Mouse (Mus musculus) layer of hippocampus, postnatal 36 days (tissue): ENCODE measurements around the gene Gm26741. TPM values are rescaled to one million over a fixed set of nuclear protein-coding genes. Genes with fewer than 3 reads are reported as not detected.

Source experiments
- DNase-seq, 2 experiments: peaks; one replicate each; pipeline ENCODE4 v3.0.0; 2022
- total RNA-seq, 2 experiments: library from RNA; stranded (reverse); gene quantifications; 2 replicates each; pipeline ENCODE4 v1.2.3; 2021

The Gm26741 gene
- total RNA-seq, 2 experiments from 2014 or later, result not detected

- no peak for DNase-seq
Observed at GRCm38 (mm10) chr10:52389438-52389837, 30.9 kb downstream of the Gm26741 start.

DNA sequence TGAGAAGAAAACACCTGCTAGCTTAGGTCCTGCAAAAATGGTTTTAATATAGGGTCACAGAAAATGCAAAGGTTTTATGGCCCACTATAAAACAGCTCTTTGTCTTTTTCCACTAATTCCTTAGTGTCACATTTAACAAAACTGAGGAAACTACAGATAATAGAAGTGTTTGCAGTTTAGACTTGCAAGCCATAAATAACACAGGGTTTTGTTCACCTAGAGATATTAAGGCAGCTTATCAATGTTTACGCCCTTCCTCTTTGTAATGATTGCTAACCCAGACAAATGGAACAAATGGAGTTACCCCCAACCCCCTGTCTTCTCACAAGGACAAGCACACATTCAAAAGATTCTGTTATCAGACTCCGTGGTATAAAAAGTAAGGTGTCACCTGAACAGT lies 32.6 kb downstream of the Gm26741 start:
- DNase-seq, result no peak

DNA sequence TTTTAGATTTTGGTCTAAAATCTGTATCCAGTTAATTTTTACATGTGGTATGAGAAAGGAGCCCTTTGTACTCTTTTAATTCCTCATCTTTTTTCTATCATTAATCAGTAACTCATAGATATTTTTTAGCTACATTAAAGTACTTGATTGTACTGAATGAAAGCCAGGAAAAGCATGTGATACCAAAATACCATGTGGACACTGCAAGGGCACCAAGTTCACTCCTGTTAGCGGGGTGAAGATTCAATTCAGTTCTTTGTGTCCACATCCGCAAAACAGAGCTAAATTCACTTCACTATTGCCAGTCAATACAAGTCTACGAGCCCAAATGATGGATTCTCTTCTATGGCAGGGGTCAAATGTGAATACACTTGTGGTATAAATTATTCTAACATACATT lies 38.1 kb downstream of the Gm26741 start:
- DNase-seq, result no peak

DNA sequence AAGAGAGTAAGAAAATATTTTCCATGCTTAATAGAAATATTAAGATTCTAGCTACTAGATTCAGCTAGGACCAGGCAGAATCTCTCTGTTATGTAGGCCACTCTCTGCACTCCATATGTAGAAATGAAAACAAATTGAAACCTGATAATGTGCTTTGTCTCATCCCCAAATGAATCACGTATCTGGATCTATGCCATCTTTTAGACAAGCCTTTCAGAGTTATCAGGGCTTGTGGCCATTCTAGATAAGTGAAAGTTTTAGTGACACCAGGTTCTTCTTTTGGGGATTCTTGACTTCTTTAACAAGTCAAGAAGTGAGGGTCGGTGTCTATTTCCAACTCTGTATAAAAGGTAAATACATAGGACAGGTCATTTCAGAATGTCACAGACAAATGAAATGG lies 40.1 kb downstream of the Gm26741 start:
- no peak for DNase-seq

- no peak for DNase-seq
Observed at GRCm38 (mm10) chr10:52399722-52400121, 41.2 kb downstream of the Gm26741 start.

DNA sequence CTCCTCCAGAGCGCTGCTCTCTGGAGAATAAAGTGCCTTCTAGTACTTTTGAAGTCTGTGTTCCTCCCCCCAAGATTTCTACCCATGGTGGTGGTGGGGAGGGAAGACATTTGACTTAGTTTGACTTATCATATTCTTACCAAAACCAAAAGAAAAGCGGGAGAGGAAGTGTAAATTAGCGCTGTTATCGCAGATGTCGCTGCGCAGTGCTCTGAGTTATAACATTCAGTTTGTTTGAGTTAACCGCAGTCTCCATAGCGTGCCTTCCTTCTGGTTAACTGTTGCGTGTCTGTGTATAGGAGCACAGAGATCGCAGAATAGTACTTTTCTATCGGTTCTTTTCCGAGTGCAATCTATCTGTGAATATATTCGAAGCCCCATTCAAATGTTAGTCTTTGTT lies 46.6 kb downstream of the Gm26741 start:
- DNase-seq, result no peak

GRCm38 (mm10) chr10:52407526-52407925 lies 49.0 kb downstream of the Gm26741 start:
- no peak for DNase-seq

Other genes with a start within 250 kb of the Gm26741 start
- not detected for gene Ros1, start 163.5 kb upstream of the Gm26741 start, total RNA-seq
- gene Dcbld1, start 125.1 kb upstream of the Gm26741 start, total RNA-seq, result 1 to 10 TPM; 6.5 to 6.7 TPM
- 10 to 100 TPM; 41.6 to 41.8 TPM for gene Gopc, start 23.4 kb downstream of the Gm26741 start, total RNA-seq
- not detected for gene Nepn, start 30.2 kb downstream of the Gm26741 start, total RNA-seq
- 10 to 100 TPM; 66.9 to 69.7 TPM for gene Nus1, start 58.8 kb downstream of the Gm26741 start, total RNA-seq